ENCODE assay signal across 21 mouse cellular contexts in the genomic region with DNA sequence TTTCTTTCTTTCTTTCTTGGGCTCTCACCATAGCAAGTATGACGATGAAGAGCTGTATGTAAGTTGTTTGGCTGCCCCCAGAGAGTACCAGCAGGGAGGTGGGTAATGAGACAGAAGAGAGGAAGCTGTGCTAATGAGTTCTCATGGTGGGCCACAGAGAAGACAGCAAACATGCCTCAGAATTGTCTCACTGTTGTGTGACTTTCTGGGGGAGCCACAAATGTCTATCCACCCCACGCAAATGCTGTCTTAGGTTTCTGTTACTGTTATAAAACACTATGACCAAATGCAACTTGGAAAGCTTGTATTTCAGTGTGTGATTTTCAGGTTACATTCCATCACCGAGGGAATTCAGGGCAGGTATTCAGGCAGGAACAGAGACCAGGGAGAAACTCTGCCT.
"Had no signal": no experiment of that assay in that cellular context is flagged by ENCODE, and none has a peak within 500 bp of the region (broad histone marks: within the 10 kb centered on the region; RNA-seq: fewer than 3 reads in every experiment).

No protein-coding gene starts in this region.

- DNase-seq: heart, postnatal 10 days; heart, postnatal 36 days; heart, postnatal 4 days; kidney, adult 11 months; kidney, adult 18-20 months; kidney, adult 2 months; kidney, adult 8-10 months; kidney, adult 9 months; kidney, postnatal 10 days; kidney, postnatal 14 days; kidney, postnatal 25 days; kidney, postnatal 36 days; kidney, postnatal 4 days; layer of hippocampus, adult 9-11 months; layer of hippocampus, postnatal 36 days had no signal

- ATAC-seq: hindbrain, embryonic 16.5 days; hindbrain, postnatal 0 days; inflammation-experienced regulatory T-cells, adult 6 months; intestine, embryonic 15.5 days; intestine, embryonic 16.5 days; intestine, postnatal 0 days had no signal
